Mouse (Mus musculus) cerebellum, adult 11-12 months (tissue): ENCODE measurements at regions not wholly inside any gene's neighbourhood (a gene's known extent, or its start where the extent isn't known, plus 50 kb on each side); places are given as distances from the start of the nearest gene placed in this dataset.
A peak's percentile ranks its signal among the peaks of the same experiment; 100 is the strongest.

Source experiments
- DNase-seq: peaks from one replicate; pipeline ENCODE4 v3.0.0; 2022

DNA sequence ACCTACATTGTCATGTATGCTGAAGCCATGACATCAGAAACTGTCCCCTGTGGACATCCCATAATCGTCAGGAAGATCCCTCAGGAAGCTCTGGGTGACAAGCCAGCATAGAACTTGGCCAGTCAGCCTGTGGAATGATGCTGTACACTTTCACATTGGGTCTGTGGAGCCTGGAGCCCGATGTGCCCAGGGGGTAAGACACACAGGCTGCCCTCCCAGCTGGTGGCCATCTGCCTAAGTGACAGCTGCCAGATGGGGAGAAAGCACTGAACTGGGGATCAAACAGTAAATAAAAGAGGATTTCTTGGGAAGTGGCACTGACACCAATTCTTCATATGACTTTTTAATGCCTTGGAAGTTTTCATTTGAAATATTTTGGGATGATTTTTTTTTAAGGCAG, 486.8 kb downstream of the Efnb2 start:
- peak; percentile 3 for DNase-seq

DNA sequence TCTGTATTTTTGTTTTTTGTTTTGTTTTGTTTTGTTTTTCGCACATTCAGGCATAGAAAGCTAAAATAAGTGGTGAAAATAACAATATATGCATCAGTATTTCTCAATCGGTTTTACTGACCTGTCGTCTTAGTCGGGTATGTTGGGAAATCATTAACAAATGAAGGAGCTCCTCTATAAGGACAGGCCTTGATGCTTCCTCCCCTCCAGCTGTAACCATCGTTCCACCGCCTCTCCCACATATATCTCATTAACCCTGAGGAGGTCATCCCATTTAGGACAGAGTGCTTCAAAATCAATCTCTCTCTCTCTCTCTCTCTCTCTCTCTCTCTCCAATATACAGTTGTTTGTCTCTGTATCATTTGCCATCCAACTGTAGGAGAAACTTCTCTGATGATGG, 492.4 kb downstream of the Efnb2 start:
- no peak for DNase-seq

DNA sequence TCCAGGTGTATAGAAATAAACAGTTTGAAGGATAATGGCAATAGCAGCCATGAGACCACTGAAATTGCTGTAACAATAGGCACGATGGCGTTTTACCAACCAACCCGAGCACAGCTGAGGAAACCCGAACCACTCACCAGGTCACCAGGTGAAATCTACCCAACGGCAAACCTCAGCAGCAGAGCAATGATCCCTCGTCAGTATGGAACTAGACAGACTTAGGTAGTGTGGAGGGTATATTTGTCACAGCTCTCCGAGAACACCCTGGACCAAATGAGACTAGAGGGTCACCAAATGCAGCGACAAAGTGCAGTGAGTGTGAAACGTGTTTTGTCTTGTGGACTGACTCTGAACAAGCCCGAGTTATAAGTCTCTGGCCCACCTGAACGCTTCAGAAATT, 492.8 kb downstream of the Efnb2 start:
- no peak for DNase-seq

DNA sequence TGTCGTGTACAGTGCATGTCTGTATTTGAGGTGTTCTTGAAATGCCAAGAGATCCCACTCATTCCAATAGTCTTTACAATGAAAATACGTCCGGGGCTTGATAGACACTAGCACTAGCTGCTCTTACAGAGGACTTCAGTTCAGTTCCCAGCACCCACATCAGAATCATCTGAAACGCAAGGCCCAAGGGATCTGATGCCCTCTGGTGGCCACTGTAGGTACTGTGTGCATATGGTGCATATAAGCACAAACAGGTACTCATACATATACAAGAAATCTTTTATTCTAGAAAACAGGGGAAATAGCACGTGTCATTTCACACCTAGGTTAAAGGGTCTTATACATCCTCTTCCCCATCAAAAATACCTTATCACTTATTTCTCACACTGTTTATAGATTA, 513.5 kb downstream of the Efnb2 start:
- DNase-seq, result no peak

DNA sequence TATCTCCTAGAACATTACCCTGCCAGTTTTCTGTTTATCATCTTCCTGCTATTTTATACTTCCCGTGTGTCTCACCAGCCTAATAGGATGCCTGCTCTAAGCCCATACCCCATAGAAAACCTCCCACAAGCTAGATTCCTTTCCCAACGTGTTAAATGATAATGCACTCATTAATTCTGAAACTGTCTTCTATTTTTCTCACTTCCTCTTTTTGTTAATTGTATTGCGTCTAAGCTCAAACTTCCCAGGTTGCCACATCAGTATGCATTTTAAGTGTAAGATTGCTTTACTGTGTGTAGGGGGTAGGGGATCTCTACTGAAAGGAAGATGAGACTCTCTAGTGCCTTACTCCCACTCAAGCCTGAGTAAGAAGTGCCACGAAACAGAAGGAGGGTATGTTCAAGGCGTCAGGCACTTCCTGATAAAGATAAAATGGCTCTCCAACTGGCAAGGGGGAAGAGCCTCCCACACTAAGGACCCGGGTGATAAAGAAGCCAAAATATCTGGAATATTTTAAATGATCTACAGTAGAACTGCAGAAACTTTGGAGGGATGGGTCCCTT, 518.0 kb downstream of the Efnb2 start:
- DNase-seq, result no peak

DNA sequence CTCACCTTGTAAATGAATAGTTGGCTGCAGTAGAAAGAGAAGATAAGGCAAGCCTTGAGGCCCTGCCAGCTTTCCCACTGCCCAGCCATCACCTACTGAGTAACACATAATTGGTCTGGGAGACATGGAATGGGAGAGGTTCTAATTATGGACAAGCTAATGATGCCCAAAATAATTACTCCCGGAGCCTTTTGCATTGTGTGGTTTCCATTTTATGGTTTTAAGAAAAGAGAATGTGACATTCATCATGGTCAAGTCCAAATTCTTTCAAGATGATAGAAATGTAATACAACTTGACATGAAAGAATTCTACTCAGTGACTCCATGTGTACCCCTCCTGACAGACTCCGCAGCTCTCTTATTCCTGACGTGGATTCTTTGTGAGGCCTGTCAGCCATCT, 518.6 kb downstream of the Efnb2 start:
- DNase-seq, result no peak

DNA sequence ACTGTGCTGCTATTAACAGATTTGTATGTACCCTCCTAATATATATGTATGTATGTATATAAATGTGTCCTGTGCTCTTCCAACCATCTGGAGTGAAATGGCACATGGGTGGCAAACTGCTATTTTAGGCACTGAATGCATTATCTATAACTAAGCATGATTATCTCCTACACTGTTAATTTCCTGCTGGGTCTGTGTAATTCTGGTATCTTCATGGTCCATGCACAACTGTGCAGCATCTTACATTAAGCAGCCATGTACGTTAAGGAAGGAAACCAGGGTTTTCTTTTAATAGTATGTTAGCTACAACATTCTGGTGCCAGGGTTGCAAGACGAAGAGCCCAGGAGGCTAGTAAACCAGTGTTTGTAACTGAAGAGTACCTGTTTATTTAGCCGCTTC, 521.3 kb downstream of the Efnb2 start:
- DNase-seq, result no peak

DNA sequence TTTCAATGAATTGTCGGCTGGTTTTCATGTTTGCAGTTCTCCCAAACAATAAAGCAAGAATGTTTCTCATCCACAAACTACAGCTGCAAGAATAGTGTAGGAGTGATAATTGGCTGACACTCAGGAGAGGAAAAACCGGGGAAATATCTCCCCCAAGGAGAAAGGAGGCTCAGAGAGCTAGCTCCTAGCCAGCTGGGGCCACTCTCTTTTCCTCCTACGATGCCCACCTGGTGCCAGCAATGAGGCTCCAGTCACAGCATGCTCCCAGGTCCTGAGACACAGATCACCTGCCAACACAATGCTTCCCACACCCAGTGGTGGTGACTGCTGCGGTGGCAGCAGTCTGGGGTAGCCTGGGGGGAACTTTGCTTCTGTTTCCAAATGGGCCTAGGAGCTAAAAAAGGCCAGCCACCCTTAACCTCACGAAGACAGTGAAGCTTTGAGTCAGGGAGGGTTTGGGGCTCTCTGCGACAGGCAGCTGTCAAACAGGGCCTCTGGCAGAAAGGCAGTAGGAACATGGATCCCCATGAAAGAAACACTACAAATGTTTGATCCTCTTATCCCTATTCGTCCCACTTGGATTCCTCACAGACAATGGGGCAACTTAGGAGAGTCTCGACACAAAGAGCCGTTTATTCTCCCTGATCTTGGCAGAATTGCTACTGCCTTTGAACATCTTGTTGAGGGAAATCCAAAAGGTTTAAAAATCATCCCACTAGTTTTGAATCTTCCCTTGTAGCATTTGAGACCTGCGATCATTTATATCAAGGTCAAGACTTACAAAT, 527.8 kb downstream of the Efnb2 start:
- no peak for DNase-seq

DNA sequence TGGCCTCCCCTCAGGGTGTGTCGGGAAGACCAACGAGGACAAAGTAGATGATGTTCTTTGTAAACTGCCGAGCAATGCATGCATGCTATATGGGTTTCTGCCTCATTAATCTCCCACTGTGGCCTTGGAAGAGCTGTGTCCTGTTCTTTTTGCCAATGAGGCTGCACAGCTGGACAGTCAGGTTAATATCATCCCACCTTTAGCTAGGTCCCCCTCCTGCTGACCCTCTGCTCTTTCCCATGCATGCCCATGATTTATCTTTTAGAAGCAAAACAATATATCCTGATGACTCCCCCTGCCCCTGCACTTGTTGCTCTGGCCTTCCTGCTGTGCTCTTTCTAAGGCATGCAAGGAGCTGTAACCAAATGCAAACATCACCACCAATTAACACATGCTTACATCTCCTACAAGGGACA, 529.1 kb downstream of the Efnb2 start:
- DNase-seq, result no peak

DNA sequence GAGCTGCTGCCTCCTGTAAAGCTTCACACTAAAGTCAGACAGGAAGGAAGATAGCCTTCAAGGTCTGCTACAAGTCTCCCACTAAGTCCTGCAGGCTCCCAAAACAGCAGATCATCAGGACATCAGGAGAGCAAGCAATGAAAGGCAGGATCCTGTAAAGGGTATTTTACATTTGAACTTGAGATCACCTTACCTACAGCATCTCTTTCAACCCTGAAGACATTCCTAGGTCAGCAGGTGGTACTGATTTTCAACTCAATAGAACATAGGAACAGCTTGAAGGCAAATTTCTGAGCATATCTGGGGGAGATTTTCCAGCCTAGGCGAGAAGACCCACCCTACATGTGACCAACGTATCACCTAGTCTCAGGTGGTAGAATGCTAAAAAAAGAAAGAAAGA, 530.2 kb downstream of the Efnb2 start:
- DNase-seq, result no peak

DNA sequence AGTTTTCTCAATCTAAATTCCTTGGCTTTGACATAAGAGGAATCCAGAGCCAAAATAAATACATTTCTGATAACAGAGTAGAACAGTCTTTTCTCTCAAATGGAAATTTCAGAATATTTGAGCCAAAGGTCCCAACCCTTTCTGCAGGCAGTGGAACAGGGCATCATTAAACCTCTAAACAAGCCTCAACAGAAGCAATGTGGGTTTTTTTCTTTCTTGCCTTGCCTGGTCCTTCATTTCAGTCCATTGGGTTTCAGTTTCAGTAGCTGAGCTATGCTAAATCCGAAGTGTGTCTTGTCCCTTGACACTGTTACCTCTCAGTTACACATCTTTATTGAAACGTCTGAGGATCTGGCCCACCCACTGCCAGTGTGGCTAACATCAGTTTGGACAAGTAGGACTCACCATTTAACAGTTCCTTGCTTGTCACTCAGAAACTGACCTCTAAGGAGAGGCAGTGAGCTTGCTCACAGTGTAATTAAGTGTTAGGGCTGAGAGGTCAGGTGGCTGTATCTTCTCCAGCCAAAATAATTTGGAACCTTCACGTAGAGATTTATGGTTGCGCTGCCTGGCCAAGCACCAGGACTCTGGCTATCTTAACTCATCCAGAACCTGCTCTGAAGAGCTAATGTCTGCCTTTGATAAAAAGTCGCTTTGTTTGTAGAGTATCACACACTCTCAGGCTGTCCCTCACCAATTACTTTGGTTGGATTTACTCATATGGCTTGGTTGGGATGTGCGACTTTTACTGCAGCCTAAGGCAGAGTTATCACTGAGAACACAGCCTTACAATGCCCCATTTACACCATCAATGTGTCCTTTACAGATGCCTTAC, 545.2 kb downstream of the Efnb2 start:
- DNase-seq, result no peak

DNA sequence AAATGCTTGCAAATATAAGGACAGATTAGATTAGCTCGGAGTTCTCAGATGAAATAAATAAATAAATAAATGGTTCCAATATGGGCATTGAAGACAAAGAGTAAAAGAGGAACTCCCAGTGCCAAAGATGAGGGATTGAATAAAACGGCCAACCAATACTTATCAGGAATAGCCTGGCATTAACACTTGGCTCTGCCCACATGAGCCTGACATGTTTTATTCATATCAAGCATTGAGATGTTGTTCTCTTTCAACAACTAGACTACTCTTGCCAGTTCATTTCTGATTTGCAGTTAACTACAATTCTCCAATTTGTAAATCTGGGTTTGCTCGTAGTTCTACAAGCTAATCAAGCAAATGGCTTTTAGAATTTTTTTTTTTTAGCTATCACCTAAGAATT, 546.4 kb downstream of the Efnb2 start:
- no peak for DNase-seq

DNA sequence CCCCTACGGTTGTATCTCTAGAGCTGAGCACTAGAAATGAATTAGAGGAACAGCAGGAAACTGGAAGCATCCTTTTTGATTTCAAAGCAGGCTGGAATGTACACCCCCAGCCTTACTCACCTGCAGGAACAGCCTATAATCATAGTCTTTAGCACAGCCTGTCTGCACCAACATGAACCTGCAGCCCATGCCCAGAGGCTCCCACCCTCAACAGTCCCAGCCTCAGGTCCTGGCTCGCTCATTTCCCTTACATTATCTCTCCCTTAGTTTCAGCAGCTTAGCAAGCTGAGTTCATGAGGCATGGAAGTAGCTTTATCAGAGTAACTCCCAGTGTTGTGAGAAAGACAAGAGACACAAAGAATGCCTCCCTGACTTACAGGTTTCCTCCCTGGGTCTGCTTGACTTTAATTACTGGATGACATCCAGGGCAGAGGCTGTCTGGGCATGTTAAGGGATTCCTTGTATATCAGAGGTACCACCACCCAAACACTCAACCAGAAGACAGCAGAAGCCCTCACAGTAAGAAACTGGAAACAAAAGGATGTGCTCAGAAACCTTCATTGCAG, 551.2 kb downstream of the Efnb2 start:
- no peak for DNase-seq

DNA sequence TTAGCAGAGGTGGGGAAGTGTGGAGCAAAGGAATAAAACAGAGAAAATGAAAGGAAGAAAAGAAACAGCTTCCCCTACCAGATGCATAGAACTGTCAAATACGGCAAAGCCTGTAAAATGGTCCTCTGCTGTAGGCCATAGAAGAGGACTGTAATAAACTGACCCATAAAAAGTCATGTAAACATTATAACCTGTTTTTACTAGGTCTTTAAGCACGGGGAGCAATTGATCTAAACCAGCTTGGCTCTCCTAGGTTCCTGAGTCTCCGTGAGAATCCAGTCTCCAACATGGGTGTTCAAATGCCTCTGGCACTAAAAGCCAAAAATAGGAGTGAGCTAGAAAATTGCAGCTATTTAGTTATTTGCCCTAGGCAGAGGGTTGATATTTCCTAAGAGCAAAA, 557.5 kb downstream of the Efnb2 start:
- no peak for DNase-seq

DNA sequence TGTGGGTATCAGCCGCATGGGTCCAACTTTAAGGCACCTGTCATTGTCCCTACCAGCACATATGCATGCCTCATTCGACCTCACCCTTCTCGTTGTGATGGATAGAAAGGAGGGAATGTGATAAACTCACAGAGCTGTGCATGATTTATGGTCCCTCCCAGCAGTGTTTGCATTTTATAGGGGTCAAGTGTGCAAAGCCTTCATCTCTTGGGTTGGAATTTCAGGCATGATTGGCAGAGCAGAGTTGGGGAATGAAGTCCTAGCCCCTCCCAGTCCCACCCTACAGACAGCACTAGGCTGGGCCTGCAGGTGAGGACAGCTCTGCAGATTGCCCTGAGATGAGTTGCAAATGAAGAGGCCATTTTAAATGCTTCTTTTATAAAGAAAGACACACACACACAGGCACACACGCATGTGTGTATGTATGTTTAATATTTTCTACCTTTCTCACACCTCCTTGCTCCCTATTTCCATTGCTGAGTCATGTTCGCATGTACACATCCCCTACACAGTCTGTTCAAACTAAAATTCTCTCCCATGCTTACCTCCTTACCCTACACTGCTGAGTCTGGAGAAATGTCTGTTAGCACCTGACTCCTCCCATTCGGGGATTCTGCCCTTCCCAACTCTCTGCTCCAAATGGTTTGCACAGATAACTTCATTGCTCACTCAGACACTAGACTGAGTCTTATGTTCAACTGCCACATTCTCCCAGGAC, 558.9 kb downstream of the Efnb2 start:
- no peak for DNase-seq

DNA sequence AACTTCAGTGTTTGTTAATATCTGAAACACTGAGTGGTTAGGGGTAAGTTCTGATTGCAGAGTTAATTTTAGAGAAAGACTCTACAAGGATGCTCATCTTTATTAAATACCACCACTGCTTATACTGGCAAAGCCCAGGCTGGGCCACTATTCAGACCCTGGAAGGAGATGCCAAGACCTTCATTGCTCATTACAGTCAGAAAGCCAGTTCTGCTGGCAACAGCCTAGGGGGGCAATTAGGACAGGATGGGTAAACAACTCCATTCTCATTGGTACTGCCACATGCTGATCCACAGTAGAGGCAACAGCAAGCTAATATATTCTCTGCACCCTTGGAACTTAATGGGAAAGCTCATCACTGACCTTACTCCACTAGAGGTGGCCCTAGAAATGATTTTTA, 568.5 kb downstream of the Efnb2 start:
- DNase-seq, result peak; percentile 20

DNA sequence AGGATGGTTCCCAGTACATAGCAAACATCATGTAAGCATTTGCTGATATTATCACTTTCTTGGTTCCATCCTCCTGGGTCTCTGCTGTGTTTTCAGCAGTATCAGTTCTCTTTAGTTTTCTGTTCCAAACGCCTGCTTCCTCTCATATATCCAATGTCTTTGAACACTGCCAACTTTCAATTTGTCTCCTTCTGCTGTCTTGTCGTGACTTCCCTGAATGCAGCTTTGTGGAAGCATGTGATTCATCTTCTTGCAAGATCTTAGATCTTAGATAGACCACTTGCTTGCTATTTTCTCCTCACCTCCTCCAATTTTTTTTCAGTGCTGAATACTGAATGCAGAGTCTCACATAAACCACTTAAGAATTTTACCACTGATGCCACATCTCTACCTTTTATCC, 576.4 kb downstream of the Efnb2 start:
- no peak for DNase-seq

DNA sequence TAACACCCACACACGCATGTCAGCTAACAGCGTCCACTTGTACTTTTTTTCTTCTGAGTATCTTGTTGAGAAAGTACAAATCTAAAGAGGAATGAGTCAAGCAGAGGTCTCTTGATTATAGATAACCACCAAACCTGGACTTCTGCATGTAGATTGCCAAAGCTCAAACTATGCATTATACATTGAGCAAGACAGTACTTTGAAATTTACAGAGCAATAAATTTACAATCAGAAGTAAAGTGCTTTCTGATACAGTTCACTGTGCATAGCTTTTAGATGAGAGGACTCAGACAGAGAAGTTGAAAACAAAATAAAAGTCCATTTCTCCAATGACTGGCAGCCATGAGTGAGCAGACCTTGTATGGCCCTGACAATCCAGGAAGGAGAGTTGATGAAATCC, 597.0 kb downstream of the Efnb2 start:
- DNase-seq, result no peak

DNA sequence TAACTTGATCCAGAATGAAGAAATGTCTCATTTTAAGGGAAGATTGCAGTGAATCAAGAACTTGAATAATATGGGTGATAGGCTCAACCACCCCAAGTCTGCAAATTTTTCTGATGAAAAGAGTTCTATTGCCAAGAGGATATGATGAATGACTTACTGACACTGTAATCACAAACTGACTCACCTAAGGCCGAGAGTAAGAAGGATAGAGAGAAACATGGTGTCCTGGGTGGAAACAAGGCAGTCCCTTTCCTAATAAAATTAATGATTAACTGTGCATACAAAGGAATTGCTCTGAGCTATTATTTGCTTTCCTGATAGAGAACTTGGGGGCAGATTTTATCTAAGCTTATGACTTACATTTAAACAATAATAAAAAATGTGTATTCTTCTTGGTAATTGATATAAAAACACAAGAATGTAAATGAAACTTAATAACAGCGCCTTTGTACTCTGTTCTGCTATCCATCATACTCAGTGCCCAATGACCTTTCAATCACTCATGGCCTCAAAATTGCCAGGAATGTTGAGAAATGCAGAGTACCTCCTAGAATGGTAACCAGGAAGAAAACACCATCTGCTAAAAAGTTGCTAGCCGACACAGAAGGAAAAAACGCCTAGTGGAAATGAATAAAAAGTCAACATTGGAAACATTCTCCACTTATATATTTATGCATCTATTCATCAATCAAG, 606.7 kb downstream of the Efnb2 start:
- DNase-seq, result no peak

DNA sequence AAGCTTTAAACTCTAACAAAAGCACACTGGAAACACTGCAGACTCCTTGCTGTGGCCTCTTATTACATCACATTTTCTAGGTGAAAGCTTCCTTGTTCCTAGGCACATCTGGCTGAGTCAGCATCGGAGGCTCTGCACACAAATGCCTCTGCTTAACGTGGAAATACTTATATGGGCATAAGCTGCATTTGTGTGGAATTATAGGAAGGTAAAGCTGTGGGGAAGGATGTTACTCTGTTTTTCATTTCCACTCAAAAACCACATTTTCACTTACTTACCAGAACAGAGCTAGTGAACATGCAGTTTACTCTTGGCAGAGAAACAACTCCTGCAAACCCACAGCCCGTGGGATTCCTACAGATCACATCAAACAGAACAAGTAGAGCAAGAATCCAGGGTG, 609.9 kb downstream of the Efnb2 start:
- DNase-seq, result no peak

DNA sequence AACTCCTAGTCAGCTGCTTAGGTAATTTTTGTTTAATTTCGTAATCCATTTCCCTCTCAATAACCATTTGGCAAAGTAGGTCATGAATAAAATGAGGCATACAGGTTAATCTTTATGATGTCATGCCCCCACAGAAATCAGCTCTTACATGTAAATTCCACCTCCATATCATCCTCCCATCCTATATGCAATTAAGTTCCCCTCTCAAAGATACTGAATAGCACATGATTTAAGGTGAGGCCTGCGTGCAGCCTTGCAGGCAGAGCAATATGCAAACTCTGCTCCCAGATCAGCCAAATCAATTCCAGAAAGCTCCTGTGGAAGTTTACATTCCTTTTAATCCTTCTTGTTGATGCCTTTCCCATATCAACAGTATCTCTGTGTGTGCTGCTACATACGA, 610.3 kb downstream of the Efnb2 start:
- no peak for DNase-seq

DNA sequence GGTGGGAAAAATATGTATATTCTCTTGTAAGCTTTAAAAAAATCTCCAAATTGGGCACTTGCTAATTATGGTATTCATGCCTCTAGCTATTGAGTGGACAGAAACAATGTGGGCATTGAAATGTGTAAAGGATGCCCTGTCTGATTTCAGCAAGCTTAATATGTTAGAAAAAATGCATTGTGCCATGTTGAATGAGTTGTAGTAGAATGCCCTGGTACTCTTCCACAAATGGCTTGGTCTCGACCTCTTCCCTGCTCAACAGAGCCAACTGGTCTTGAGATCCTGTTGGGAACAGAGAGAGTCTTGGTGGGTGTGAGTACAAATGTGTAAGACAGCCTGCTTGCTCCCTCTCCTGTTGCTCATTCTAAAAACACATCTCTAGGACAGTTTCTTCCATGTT, 616.1 kb downstream of the Efnb2 start:
- DNase-seq, result no peak

DNA sequence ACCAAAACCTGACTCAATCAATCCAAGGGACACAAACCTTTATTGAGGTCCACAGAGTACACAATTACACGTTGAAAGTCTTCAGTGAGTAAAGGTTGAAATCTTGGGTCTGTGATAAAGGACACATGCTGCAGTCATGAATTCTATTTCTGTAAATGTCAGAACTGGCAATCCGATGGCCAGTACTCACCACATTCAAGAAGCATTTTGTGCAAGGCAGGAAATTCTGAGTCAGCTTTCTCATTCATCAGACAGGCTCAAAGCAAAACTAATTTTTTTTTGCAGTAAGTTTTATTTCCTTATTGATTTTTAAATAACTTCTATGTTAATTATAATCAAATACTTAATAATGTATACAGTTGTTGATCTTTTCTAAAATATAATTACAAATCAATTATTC, 616.7 kb downstream of the Efnb2 start:
- DNase-seq, result no peak
